Mouse (Mus musculus) limb, embryonic 11.5 days (tissue): ENCODE results near the gene Ugt1a6b. TPM values are rescaled to one million over a fixed set of nuclear protein-coding genes. Genes with fewer than 3 reads are reported as not detected.

ENCODE experiments used
- ATAC-seq: fragments of 200-750 bp; cut with Nextera tagmentation; 2 replicates; pipeline ENCODE4 v1.8.0; 2017; ENCODE audit warnings: low read depth; ENCODE audit not compliant: insufficient number of reproducible peaks, low FRiP score, low TSS enrichment
- DNase-seq: peaks from one replicate; pipeline ENCODE4 v3.0.0-alpha.2; 2015; ENCODE audit warnings: low spot score
- H3K27ac ChIP-seq: fragments of 300-500 bp; sonication (generic); replicated peaks from 2 replicates; pipeline ENCODE4 v1.5.1; 2014; ENCODE audit warnings: low read depth, mild to moderate bottlenecking, low read length
- H3K27me3 ChIP-seq: fragments of 300-500 bp; sonication (generic); 2 replicates; pipeline ENCODE4 v1.6.1; 2014; ENCODE audit warnings: mild to moderate bottlenecking, low read length, mixed read lengths; ENCODE audit not compliant: control insufficient read depth, insufficient read depth
- H3K36me3 ChIP-seq: fragments of 300-500 bp; sonication (generic); 2 replicates; pipeline ENCODE4 v1.6.1; 2014; ENCODE audit warnings: mild to moderate bottlenecking, low read length, moderate library complexity, mixed read lengths; ENCODE audit not compliant: control insufficient read depth, insufficient read depth
- H3K4me1 ChIP-seq: fragments of 300-500 bp; sonication (generic); 2 replicates; pipeline ENCODE4 v1.6.1; 2014; ENCODE audit warnings: low read length, mixed read lengths; ENCODE audit not compliant: control insufficient read depth, insufficient read depth
- H3K4me2 ChIP-seq: fragments of 300-500 bp; sonication (generic); 2 replicates; pipeline ENCODE4 v1.6.1; 2014; ENCODE audit warnings: low read depth, mild to moderate bottlenecking, moderate library complexity; ENCODE audit not compliant: severe bottlenecking
- H3K4me3 ChIP-seq: fragments of 300-500 bp; sonication (generic); 2 replicates; pipeline ENCODE4 v1.5.1; 2014; ENCODE audit warnings: low read depth, low read length
- H3K9ac ChIP-seq: fragments of 300-500 bp; sonication (generic); 2 replicates; pipeline ENCODE4 v1.6.1; 2014; ENCODE audit warnings: mild to moderate bottlenecking, low read length
- H3K9me3 ChIP-seq: fragments of 300-500 bp; sonication (generic); 2 replicates; pipeline ENCODE4 v1.6.1; 2016; ENCODE audit warnings: low read length; ENCODE audit not compliant: control insufficient read depth
- WGBS: fragments of 180-500 bp; shearing (Covaris S2); extraction: QIAGEN DNeasy Blood & Tissue Kit; methylation state at CpG from one replicate; pipeline ENCODE4 v1.1.7; 2014; 5-methylcytosine and 5-hydroxymethylcytosine counted together
- polyA plus RNA-seq: library from polyadenylated mRNA; unstranded; fragments of >200 nt; fragmentation: Nextera tagmentation; extraction: Ambion mirVana; gene quantifications from 2 replicates; pipeline ENCODE4 v1.2.1, GENCODE M21; 2014

The Ugt1a6b gene
- polyA plus RNA-seq, 1 experiment from 2014 or later, result not detected

DNA sequence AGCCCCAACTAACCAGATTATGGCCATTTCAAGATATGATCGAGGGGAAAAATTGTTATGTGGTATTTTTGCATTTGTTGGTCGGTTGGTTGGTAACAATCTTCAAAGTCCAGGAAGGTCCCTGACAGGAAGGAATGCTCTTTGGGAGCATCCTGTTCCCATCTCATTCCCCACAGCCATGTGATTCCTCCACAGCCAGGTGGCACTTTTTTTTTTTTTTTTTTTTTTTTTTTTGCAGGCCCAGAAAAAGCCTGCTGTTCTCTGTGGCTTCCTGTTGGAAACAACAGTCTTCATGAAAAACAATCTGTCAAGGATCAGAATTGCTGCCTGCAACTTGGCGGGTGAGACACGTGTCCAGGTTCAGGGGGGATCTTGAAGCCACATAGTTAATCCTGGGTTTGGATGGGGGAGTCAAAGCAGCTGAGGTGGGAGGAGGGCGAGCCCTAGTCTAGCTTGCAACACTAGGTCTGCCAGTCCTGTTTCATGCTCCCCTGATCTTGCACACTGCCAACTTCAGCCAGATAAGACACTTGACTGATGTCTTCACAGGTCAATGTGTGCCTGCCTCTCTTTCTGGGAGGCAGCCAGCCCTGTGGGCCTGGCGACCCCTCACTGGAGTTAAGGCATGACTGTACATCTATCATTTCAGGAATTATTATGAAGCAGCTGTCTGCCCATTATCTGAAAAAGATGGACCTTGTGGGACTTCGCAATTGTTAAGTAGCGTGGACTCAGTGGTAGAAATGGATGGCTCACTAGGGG, 156.0 kb downstream of the Ugt1a6b start:
- no peak overlapping the region for H3K4me3 ChIP-seq
- no peak overlapping the region for H3K9ac ChIP-seq
- H3K4me1 ChIP-seq, result no peaks in the 10 kb centered on the region
- no peak overlapping the region for H3K4me2 ChIP-seq
- H3K36me3 ChIP-seq, result peaks cover 32% of the 10 kb centered on the region
- H3K9me3 ChIP-seq, result peaks cover 70% of the 10 kb centered on the region
- DNase-seq (no peak), ATAC-seq (no peak)
- WGBS, result 78% methylated on average over 8 of the region's 8 CpGs
- no peak overlapping the region for H3K27ac ChIP-seq
- H3K27me3 ChIP-seq, result no peaks in the 10 kb centered on the region

GRCm38 (mm10) chr1:88259643-88260024, 156.6 kb downstream of the Ugt1a6b start:
- Histone ChIP-seq H3K4me2 (no peak overlapping the region), H3K4me3 (no peak overlapping the region), H3K9ac (no peak overlapping the region), H3K27ac (no peak overlapping the region), H3K36me3 (peaks cover 38% of the 10 kb centered on the region), H3K27me3 (no peaks in the 10 kb centered on the region), H3K9me3 (peaks cover 69% of the 10 kb centered on the region), H3K4me1 (no peaks in the 10 kb centered on the region)
- ATAC-seq, result no peak
- DNase-seq, result no peak
- 81% methylated on average over 4 of the region's 4 CpGs for WGBS

DNA sequence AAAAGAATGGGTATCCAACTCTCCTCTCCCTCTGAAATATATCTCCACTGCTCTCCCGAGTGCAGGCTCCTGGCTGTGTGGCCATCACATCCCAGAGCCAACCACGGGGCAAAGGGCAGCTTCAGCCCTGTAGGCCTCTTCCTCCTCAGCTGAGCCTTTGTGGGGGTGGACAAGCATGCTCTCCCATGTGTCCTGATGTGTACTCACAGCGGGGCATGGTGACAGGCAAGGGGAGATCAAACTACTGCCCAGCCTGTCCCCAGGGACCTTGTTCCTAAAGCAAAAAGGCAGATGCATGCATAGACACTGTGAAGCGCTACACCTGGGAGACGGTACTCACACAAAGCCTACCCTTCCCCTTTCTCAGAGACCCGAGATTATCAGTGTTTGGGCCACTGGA, 157.1 kb downstream of the Ugt1a6b start:
- no peak overlapping the region for H3K27ac ChIP-seq
- no peak overlapping the region for H3K4me3 ChIP-seq
- no peak for DNase-seq
- whole genome bisulfite sequencing, result 86% methylated on average over 6 of the region's 6 CpGs
- no peak overlapping the region for H3K9ac ChIP-seq
- H3K9me3 ChIP-seq, result peaks cover 68% of the 10 kb centered on the region
- H3K27me3 ChIP-seq, result no peaks in the 10 kb centered on the region
- peaks cover 42% of the 10 kb centered on the region for H3K36me3 ChIP-seq
- no peaks in the 10 kb centered on the region for H3K4me1 ChIP-seq
- ATAC-seq, result no peak
- no peak overlapping the region for H3K4me2 ChIP-seq

- ATAC-seq, result no peak
Observed at GRCm38 (mm10) chr1:88260604-88261377, 157.7 kb downstream of the Ugt1a6b start.

DNA sequence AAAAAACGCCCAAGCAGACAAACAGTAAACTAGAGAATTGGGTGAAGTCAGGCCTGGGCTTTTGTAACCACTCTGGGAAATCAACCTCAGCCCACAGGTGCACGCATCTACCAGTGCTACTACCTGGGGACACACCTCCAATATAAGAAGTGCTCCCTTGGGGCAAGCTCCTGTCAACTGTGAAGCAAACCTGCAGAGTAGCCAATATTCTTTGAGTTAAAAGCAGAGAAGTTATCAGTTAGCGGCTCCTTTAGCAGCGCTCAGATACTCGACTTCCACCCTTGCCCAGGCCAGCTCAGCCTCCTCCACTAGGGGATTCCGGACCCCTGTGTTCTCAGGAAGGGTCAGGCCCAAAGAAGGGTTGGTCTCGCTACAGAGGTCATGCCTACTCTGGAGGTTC, 158.7 kb downstream of the Ugt1a6b start:
- H3K4me3 ChIP-seq, result no peak overlapping the region
- no peak overlapping the region for H3K9ac ChIP-seq
- ATAC-seq, result peak; percentile 4; the same call in 1 of the 2 replicates
- peaks cover 57% of the 10 kb centered on the region for H3K9me3 ChIP-seq
- no peaks in the 10 kb centered on the region for H3K4me1 ChIP-seq
- 86% methylated on average over 7 of the region's 7 CpGs for WGBS
- H3K27me3 ChIP-seq, result no peaks in the 10 kb centered on the region
- no peak overlapping the region for H3K27ac ChIP-seq
- no peak for DNase-seq
- peaks cover 58% of the 10 kb centered on the region for H3K36me3 ChIP-seq
- H3K4me2 ChIP-seq, result no peak overlapping the region

More at GRCm38 (mm10) chr1:88260604-88261377, 157.7 kb downstream of the Ugt1a6b start:
- 84% methylated on average over 10 of the region's 10 CpGs for WGBS
- Histone ChIP-seq H3K36me3 (peaks cover 49% of the 10 kb centered on the region), H3K4me2 (no peak overlapping the region), H3K9ac (no peak overlapping the region), H3K27me3 (no peaks in the 10 kb centered on the region), H3K4me1 (no peaks in the 10 kb centered on the region), H3K9me3 (peaks cover 62% of the 10 kb centered on the region), H3K4me3 (no peak overlapping the region), H3K27ac (no peak overlapping the region)
- no peak for DNase-seq

DNA sequence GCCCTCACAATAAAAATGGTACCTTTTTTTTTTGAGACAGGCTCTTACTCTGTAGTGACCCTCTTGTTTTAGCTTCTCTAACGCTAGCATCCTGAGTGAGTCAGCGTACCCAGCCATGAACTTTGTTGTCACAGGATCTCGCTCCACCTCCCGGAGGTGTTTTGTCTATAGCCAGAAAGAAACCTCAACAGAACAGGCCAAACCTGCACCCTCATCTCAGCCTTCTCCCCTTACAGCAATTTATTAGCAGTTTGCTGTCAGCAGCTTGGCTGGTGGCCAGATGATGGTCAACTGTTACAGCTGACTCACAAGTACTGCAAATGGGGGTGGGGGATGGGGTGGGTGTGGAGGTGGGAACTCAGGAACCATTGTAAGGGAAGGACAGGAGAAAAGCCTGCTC, 159.2 kb downstream of the Ugt1a6b start:
- no peak overlapping the region for H3K4me3 ChIP-seq
- H3K4me2 ChIP-seq, result no peak overlapping the region
- H3K4me1 ChIP-seq, result no peaks in the 10 kb centered on the region
- DNase-seq (no peak), ATAC-seq (no peak)
- H3K9me3 ChIP-seq, result peaks cover 53% of the 10 kb centered on the region
- H3K36me3 ChIP-seq, result peaks cover 64% of the 10 kb centered on the region
- H3K27me3 ChIP-seq, result no peaks in the 10 kb centered on the region
- H3K27ac ChIP-seq, result no peak overlapping the region
- 88% methylated on average over 4 of the region's 4 CpGs for WGBS
- H3K9ac ChIP-seq, result no peak overlapping the region

DNA sequence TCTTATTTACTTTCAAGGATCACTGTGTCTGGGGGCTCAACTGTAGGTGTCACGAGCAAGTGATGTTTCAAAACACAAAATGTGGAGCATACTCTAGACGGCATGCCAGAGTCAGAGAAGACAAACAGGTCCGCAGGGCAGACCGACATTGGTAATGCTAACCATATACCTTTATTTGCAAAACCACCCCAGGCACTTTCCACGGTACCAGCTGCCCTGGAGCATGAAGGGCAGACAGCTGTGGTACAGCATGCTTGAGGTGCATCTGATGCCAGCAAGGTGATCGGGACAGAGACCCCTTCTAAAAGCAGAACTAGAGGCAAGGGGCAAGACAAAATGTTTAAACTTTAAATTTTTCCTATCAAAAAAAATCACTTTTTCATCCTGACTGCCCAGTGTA, 159.9 kb downstream of the Ugt1a6b start:
- Histone ChIP-seq H3K27me3 (no peaks in the 10 kb centered on the region), H3K4me3 (no peak overlapping the region), H3K9ac (no peak overlapping the region), H3K36me3 (peaks cover 71% of the 10 kb centered on the region), H3K4me1 (no peaks in the 10 kb centered on the region), H3K4me2 (no peak overlapping the region), H3K27ac (no peak overlapping the region), H3K9me3 (peaks cover 48% of the 10 kb centered on the region)
- ATAC-seq (no peak), DNase-seq (no peak)
- WGBS, result 77% methylated on average over 6 of the region's 6 CpGs

- Histone ChIP-seq H3K27me3 (no peaks in the 10 kb centered on the region), H3K36me3 (peaks cover 79% of the 10 kb centered on the region), H3K9me3 (peaks cover 44% of the 10 kb centered on the region), H3K4me3 (no peak overlapping the region), H3K27ac (no peak overlapping the region), H3K4me2 (no peak overlapping the region), H3K4me1 (no peaks in the 10 kb centered on the region), H3K9ac (no peak overlapping the region)
- no peak for ATAC-seq
- 92% methylated on average over 5 of the region's 5 CpGs for WGBS
- no peak for DNase-seq
Observed at GRCm38 (mm10) chr1:88263778-88264177, 160.7 kb downstream of the Ugt1a6b start.
